Mouse (Mus musculus) heart, postnatal 25 days (tissue): ENCODE data around the gene Qk. TPM values are rescaled to one million over a fixed set of nuclear protein-coding genes. Genes with fewer than 3 reads are reported as not detected.

ENCODE experiments used
- DNase-seq: peaks from one replicate; pipeline ENCODE4 v3.0.0; 2022; ENCODE audit warnings: low spot score
- intact Hi-C: fragments of 180-260 bp; cut with DNase I; formaldehyde crosslinking; loops from one replicate; pipeline ENCODE4 v1.15.1; 2025
- total RNA-seq, 2 experiments: library from RNA; stranded (reverse); gene quantifications; 2 replicates each; pipeline ENCODE4 v1.2.3; 2021

Qk gene
- total RNA-seq, 2 experiments from 2014 or later: 444 to 447 TPM

GRCm38 (mm10) chr17:10161258-10161657 is 158.4 kb downstream of the Qk start:
- intact Hi-C loops: no loop called here
- no peak for DNase-seq

- DNase-seq: no peak
- intact Hi-C loops: no loop called here
Measured at GRCm38 (mm10) chr17:10160415-10160814, 159.2 kb downstream of the Qk start.

GRCm38 (mm10) chr17:10152808-10153413 is 166.7 kb downstream of the Qk start:
- intact Hi-C loops: no loop called here

More at GRCm38 (mm10) chr17:10152808-10153413, 166.7 kb downstream of the Qk start:
- DNase-seq: no peak
